Mouse (Mus musculus): Measurements from ENCODE around the gene Capn1. TPM values are rescaled to one million over a fixed set of nuclear protein-coding genes. Genes with fewer than 3 reads are reported as not detected.

Gene Capn1
- polyA plus RNA-seq, 1 experiment: 102 TPM

DNA sequence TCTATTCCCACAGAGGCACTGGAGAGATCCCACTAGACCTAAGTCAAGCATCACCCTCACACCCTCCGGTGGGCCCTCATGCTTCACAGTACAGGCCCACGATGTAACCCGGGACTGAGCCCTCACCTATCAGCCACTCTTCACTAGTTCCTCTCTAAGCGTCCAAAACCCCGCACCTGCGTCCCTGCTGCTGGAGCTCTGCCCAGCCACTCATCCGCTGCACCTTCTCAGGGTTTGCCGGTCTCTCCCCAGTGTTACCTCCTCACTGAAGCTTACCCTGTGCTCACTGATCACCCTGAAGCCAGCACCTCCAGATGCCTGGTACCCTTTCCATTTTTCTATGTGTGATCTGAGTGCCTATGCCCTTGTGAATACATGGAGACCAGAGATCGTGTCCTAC lies 26.6 kb upstream of the Capn1 start:
- WGBS: 83% methylated on average over 9 of the region's 9 CpGs
- DNase-seq (ENCODE audit: low read depth, low spot score): no peak

DNA sequence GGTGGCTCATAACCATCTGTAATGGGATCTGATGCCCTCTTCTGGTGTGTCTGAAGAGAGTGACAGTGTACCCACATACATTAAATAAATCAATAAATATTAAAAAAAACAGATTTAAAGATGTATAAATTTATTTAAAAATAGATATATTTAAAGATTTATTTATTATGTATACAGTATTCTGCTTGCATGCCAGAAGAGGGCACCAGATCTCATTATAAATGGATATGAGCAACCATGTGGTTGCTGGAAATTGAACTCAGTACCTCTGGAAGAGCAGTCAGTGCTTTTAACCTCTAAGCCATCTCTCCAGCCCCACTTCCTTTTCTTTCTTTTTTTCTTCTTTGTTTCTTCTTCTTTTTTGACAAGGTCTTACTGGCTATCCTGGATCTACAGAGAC lies 24.3 kb upstream of the Capn1 start:
- DNase-seq (ENCODE audit: low read depth, low spot score): no peak

DNA sequence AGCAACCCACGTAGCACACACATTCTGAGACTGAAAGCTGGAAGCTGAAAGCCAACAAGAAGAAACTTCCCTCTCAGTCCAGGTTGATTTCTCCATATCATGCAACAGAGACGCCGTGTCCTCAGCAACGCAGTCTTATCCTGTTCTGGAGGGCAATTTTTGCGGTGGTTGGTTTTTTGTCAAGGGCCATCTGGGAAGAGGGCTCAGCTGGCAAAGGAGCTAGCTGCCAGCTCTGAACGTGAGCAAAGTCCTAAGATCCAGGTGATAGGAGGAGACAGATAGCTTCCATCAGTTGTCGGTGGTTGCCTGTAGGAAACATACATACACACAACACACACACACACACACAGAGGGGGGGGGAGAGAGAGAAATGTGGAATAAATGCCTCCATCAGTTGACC lies 22.6 kb upstream of the Capn1 start:
- DNase-seq (ENCODE audit: low read depth, low spot score): no peak
- WGBS: 77% methylated on average over 7 of the region's 7 CpGs

DNA sequence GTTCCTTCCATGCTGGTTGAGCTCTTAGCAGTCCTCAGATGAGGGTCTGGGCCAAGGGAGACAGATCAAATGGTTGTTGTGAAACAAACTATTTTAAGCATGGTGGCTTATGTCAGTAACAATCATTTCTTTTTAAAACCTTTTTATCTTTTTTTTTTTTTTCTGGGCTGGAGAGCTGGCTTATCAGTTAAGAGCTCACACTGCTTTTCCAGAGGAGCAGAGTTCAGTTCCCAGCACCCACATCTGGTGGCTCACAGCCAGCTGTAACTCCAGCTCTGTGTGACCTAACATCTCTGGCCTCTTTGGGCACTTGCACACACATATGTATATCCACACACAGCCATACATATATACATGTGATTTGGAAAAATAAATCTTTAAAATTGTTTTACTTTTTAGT lies 22.0 kb upstream of the Capn1 start:
- no peak for DNase-seq (ENCODE audit: low read depth, low spot score)

DNA sequence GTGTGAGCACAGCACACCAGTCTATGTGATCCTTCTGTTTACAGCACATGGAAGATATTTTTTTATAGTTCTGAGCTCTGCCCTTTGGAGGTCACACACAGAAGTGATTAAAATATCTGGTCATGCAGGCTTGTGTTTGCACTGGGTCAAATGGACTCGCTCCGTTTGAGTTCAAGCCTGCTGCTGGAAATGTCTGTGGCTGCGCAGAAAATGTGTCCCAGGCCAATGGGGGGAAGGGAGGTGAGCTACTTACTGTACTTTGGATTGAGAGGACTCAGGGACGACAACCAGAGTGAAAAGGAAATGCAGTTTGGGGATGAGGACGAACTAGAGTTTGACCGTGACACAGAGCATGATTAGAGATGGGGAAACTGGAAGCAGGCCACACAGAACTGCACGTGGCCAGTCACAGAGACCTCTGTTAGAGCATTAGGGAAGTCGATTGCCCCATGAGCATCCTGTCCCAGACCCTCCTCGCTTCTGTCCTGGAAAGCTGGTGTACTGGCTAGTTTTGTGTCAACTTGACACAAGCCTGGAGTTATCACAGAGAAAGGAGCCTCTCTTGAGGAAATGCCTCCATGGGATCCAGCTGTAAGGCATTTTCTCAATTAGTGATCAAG lies 20.4 kb upstream of the Capn1 start:
- no peak for DNase-seq (ENCODE audit: low read depth, low spot score)
- 34% methylated on average over 9 of the region's 9 CpGs for WGBS

DNA sequence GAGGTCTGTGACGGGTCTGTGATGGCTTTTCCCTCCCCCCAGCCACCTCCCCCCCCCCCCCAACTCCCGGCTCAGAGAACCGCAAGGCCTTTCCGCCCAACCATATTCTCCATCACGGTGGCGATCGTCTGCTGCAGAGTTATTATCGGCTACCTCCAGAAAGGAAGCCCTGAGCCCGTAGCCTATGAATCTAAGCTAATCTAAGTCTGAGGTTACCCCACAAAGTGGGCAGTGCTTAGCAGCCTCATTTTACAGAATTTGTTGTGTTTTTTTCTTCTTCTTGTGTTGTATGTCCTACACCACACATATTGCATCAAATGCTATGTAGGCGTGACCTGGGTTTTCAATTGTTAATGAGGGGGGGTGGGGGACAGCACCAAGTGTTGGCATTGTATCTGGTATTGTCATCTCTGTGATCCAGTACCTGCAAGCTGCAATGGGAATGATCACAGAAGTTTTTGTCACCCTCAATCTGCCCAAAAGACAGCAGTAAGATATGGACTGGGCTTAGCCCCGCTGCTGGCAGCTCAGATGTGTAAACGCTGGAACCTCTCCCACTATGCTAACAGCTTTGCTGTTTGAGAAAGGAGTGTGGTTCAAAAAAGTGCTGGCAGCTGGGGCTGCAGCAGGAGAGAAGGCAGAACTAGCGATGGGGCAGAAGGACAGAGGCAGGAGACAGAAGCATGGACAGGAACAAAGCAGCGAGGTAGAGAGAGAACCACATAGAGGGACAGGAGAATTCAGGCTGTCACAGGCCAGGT lies 15.0 kb upstream of the Capn1 start:
- DNase-seq (ENCODE audit: low read depth, low spot score): no peak
- 64% methylated on average over 14 of the region's 14 CpGs for WGBS

DNA sequence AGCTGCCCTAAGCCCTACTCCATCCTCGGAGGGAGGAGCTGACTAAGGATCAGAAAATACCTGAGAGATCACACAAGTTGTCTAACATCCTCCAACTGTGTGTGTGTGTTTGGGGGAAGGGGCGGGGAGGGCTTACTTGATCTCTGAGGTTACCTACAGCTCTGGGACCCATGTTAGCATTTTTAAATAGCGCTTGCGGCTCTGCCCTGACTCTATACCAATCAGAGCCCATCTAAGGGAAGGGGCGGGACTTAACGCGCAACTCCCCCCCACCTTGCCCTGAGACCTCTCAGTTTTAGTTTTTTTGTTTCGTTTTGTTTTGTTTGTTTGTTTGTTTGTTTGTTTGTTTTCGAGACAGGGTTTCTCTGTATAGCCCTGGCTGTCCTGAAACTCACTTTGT lies 13.7 kb upstream of the Capn1 start:
- WGBS: 79% methylated on average over 9 of the region's 9 CpGs

DNA sequence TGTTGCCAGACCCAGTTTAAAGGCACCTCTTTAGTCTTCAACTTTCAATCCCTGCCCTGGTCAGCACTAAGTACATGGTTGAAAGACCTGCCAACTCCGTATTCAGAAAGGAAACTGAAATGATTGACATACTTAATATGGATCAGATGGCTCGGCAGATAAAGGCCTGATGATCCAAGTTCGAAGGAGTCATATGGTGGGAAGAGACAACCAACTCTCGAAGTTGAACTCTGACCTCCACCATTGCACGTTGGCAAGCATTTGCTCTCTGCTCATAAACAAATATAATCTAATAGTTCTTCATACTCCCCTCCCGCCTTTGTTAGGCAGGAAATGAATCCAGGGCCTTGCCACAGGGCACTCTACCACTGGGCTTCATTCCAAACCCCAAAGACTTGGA lies 13.3 kb upstream of the Capn1 start:
- no peak for DNase-seq (ENCODE audit: low read depth, low spot score)
- 28% methylated on average over 6 of the region's 6 CpGs for WGBS

More for the DNA sequence above, 13.7 kb upstream of the Capn1 start:
- no peak for DNase-seq (ENCODE audit: low read depth, low spot score)

DNA sequence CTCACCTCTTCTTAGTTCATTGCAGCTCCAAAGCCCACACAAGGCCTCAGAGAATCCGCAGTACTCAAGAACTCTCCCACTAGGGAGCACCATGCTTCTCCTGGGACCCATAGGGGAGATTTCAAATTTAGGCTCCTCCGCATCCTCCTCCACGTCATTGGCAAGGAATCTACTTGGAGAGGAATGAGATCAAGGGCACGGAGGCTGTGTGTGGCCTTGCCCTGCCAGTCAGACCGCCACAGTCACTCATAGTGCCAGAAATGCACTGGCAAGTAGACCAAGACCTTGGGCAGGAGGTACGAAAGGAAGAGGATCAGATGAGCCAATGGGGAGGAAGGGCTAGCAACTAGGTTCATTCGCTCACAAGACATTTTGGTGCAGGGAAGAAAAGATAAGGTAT lies 8.2 kb upstream of the Capn1 start:
- no peak for DNase-seq (ENCODE audit: low read depth, low spot score)
- 78% methylated on average over 7 of the region's 7 CpGs for WGBS

DNA sequence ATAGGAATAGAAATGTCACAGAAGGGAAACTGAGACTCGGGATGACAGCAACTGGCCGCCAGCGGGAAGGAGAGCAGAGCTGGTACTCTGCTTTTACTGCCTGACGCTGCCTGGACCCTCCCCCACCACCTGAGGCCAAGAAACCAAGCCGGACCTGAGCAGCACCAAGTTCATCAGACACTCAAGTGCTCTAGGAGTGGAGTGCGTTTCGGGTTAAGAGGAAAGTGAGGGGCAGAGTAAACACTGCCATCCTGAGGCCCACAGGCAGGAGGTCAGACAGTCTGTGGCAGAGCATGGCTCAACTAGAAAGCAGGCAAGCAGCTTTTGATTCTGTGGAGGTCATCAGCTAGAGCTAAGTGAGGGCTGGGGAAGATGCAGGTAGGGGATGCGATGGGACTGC lies 7.4 kb upstream of the Capn1 start:
- 77% methylated on average over 8 of the region's 8 CpGs for WGBS
- DNase-seq (ENCODE audit: low read depth, low spot score): no peak

DNA sequence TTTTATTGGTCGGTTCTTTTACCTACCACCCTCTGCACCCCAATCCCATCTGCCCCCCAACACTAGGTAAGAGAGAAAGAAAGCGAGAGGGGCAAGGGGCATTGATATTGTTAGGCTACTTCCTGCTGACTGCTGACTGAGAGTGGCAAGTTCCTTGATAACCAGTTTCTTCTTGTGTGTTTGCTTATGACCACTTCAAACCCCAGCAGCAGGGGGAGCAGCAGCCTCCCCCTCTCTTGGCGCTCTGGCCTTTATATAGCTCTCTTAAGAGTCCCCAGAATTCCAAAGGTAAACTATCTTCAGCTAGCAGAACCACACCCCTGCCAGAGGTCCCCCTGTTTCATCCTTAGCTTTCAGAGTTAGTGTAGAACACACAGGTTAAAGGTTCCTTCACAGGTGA lies 4.6 kb upstream of the Capn1 start:
- 36% methylated on average over 3 of the region's 3 CpGs for WGBS
- DNase-seq (ENCODE audit: low read depth, low spot score): no peak

DNA sequence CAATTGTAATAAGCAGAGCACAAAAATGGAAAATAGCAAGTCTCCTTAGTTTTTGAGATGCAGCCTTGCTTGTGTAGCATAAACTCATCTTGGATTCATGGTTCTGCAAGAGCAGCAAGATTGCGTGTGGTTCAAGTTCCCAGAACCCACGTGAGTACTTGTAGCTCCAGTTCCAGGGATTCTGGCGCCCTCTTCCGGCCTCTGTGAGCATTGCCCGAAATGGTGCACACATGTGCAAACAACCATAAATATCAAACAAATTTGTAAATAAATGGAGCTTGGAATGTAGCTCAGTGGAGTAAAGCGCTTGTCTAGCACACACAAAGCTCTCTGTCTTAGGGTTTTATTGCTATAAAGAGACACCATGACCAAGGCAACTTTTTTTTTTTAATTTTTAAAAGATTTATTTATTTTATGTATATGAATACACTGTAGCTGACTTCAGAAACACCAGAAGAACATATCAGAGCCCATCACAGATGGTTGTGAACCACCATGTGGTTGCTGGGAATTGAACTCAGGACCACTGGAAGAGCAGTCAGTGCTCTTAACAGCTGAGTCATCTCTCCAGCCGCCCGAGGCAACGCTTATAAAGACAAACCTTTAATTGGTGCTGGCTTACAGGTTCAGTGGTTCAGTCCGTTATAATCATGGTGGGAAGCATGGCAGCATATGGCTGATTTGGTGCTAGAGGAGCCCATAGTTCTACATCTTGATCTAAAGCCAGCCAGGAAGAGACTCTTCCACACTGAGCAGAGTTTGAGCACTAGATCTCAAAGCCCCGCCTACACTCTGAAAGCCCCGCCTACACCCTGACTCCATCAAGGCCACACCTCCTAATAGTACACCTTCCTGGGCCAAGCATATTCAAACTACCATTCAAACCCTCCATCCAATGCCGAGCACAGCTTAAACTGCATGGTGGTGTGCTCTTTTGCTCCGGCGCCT lies 2.7 kb upstream of the Capn1 start:
- 21% methylated on average over 15 of the region's 15 CpGs for WGBS
- DNase-seq (ENCODE audit: low read depth, low spot score): no peak

DNA sequence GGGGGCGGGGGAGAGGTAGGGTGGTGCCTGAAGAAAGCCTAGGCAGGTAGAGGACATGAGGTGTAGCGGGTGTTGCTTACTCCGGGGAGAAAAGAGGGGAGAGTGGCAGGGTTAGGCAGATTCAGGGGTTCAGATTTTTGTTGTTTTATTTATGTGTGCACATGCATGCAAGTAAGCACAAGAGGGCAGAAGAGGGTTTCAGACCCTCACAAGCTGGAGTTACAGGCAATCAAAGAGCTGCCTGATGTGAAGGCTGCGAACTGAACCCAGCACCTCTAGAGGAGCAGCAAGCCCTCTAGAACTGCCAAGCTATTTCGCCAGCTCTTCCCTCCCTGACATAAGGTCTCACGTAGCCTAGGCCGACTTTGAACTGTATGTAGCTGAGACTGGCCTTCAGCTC lies 835 bp upstream of the Capn1 start:
- DNase-seq (ENCODE audit: low read depth, low spot score): no peak
- 38% methylated on average over 7 of the region's 7 CpGs for whole genome bisulfite sequencing

DNA sequence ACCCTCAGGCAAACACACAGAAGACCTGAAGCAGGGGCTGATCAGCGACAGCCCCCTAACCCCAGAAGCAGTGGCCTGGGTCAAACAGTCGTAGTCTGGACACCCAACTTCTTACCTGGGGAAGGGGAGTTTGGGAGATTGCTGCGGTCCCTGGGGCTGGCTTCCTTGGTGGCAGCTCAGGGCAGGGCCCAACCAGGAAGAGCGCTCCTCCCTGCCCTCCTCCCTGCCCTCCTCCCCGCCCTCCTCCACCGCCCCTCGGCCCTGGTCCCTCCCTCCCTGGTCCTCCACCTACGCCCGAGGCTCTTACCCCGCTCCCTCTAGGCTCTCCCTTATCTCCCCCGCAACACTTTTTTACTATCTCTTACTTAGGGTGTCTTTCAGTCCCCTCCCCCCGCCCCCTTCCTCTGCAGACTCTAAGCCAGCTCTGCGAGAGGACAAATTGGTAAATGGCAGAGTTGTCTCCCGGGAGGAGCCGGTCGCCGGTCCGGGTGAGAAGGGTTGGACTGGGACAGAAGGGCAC lies 646 bp downstream of the Capn1 start:
- 2% methylated on average over 16 of the region's 18 CpGs for WGBS
- DNase-seq (ENCODE audit: low read depth, low spot score): no peak

DNA sequence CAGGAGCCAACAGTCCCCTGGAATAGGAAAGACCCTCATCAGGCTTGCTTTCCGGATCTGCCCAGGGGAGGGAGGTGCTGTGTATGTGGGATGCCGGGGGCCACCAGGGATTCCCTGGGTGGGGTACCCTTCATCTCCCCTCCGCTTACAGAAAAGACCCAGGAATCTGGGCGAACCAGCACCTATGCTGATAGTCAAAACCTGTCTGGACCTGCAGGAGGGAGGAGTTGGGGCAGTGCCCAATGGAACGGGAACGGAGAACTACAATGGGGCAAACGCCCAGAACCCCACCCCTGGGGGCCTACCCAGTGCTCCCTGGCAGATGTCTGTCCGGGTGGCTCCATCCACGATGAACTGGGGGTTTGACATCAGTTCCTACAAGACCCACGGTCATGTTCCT lies 2.0 kb downstream of the Capn1 start:
- 39% methylated on average over 10 of the region's 10 CpGs for WGBS
- no peak for DNase-seq (ENCODE audit: low read depth, low spot score)

DNA sequence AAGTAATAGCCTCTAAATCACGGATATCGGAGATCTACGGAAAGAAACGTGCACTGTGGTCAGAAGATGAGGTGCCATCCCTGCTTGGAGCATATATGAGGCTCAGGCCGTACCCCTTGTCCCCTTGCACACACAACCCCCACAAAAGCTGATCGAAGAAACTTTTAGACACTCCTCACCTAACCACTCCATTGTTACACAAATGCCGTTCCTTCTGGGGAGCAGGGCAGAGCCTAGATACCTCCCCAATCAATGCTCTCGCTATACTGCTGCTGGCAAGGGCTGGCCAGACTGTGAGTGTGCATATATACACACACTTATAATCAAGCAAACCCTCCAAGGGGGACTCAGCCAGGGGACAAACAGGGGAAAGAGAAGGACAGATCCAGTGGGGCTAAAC lies 6.6 kb downstream of the Capn1 start:
- 92% methylated on average over 8 of the region's 8 CpGs for WGBS
- no peak for DNase-seq (ENCODE audit: low read depth, low spot score)

DNA sequence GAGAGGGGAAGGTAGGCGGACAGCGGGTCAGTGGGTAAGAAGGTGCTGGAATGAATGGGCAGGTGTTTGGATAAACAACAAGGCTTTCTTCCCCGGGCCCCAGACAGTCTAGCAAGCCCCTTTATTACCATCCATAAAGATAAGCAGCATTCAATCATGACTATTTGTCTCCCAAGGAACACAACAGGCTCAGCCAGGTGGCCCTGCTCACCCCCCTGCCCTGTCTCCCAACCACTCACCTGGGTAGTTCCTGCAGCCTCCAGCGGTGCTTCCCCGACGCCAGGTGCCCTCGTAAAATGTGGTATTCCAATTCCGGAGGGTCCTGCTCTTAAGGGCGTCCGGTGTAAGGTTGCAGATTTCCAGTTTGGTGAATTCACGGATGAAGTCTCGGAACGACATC lies 8.7 kb downstream of the Capn1 start:
- WGBS: 25% methylated on average over 13 of the region's 13 CpGs
- DNase-seq (ENCODE audit: low read depth, low spot score): no peak

DNA sequence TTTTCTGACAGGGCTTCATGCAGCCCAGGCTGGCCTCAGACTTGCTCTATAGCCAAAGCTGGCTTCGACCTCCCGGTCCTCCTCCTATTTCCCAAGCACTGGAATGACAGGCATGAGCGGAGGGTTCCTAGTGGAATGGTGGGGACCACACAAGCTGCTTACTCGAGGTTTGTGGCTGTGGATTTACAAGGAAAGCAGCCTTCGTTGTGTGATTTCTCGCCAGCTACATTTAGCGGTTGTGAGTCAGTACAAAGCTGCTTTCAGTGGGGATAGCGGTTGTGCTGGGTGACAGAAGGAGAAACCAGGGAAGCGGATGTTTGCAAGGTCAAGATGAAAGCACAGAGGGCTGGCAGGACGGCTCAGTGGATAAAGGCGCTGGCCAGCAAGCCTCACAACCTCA lies 10.2 kb downstream of the Capn1 start:
- no peak for DNase-seq (ENCODE audit: low read depth, low spot score)
- WGBS: 63% methylated on average over 11 of the region's 11 CpGs

DNA sequence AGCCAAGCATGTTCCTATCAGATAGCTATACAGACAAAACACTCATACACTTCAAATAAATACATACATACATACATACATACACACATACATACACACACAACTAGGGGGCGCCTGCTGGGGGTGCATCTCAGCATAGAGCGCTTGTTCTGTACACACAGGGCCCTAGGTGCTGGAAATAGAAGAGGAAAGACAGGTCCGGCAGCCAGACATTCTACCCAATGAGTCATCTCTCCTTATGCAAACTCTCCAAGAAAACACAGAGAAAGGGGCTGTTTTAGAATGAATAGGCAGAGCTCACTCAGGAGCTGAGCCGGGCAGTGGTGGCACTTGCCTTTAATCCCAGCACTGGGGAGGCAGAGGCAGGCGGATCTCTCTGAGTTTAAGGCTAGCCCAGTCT lies 15.7 kb downstream of the Capn1 start:
- 71% methylated on average over 5 of the region's 5 CpGs for WGBS
- DNase-seq (ENCODE audit: low read depth, low spot score): no peak

DNA sequence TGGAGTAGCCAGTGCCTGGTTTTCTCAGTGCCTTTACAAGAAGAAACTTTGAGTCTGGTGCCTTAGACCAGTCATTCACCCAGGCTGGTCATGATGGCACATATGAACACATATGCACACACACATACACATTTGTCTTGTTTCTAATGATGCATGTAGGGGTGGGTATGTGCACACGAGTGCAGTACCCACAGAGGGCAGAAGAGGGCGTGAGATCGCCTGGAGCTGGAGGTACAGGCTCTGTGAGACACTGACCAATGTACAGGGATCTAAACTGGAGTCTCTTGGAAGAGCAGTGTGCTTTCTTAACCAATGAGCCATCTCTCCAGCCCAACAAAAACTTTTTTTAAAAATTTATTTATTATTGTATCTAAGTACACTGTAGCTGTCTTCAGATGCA lies 17.5 kb downstream of the Capn1 start:
- 89% methylated on average over 3 of the region's 3 CpGs for WGBS
- DNase-seq (ENCODE audit: low read depth, low spot score): no peak

DNA sequence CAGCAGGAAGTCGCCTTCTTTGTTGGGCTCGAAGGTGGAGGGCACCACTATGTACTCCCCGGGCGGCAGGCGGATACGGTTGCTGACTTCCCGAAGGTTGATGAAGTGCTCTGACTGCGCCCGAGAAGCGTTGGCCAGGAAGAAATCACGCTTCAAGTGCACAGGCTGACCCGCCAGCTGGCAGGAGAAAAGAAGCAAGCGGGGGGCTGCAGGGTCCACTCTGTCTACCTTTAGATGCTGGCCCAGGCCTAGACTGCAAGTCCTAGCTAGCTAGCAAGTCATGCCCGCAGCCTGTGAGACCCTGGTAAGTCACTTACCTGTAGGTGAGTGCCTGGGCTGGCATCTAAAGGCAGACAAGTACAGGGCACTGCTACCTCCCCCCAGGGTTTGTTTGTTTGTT lies 21.0 kb downstream of the Capn1 start:
- DNase-seq (ENCODE audit: low read depth, low spot score): no peak
- WGBS: 95% methylated on average over 14 of the region's 14 CpGs
